Mouse (Mus musculus): ENCODE data around the gene Nek7. TPM values are rescaled to one million over a fixed set of nuclear protein-coding genes. Genes with fewer than 3 reads are reported as not detected.

The Nek7 gene
- polyA plus RNA-seq, 1 experiment from 2014 or later, result 40.3 TPM

DNA sequence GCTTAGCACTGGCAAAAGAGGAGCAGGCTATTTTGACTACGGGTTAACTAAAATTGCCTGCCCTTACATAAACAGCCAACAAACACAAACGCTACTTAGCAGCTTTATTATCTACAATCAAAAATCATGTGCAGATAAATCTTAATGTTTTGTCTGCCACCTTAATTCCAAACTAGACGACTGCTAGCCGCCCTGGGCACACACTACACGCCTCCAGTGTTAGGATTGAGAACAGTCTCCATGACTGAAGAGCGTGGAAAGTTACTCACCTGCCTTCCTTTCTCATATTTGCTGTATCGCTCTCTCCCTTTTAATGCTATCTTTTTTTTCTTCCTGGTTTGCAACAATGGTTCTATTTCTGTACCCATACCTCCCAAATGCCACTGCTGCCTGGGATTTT, 12.1 kb downstream of the Nek7 start:
- no peaks in the 10 kb centered on the region for H3K4me1 ChIP-seq
- no peak for ATAC-seq (ENCODE audit: insufficient number of reproducible peaks, low FRiP score, low TSS enrichment, low read depth)
- H3K27ac ChIP-seq (replicated peaks), result no peak overlapping the region
- H3K36me3 ChIP-seq, result no peaks in the 10 kb centered on the region
- H3K4me3 ChIP-seq (replicated peaks), result no peak overlapping the region
- no peak overlapping the region for H3K4me2 ChIP-seq (replicated peaks)
- 81% methylated on average over 7 of the region's 7 CpGs for WGBS
- H3K27me3 ChIP-seq, result no peaks in the 10 kb centered on the region
- no peaks in the 10 kb centered on the region for H3K9me3 ChIP-seq (replicated peaks)
- no peak overlapping the region for H3K9ac ChIP-seq

- no peak overlapping the region for H3K9ac ChIP-seq
- ATAC-seq (ENCODE audit: insufficient number of reproducible peaks, low FRiP score, low TSS enrichment, low read depth), result no peak
- no peak overlapping the region for H3K4me3 ChIP-seq (replicated peaks)
- H3K27me3 ChIP-seq, result no peaks in the 10 kb centered on the region
- no peaks in the 10 kb centered on the region for H3K9me3 ChIP-seq (replicated peaks)
- no peaks in the 10 kb centered on the region for H3K36me3 ChIP-seq
- no peaks in the 10 kb centered on the region for H3K4me1 ChIP-seq
- 78% methylated on average over 8 of the region's 8 CpGs for WGBS
- H3K27ac ChIP-seq (replicated peaks), result no peak overlapping the region
- H3K4me2 ChIP-seq (replicated peaks), result no peak overlapping the region
These were observed 13.2 kb downstream of the Nek7 start for GRCm38 (mm10) chr1:138606771-138607170.

GRCm38 (mm10) chr1:138604736-138605135, 15.2 kb downstream of the Nek7 start:
- H3K4me2 ChIP-seq (replicated peaks), result no peak overlapping the region
- WGBS, result 80% methylated on average over 2 of the region's 2 CpGs
- no peak for ATAC-seq (ENCODE audit: insufficient number of reproducible peaks, low FRiP score, low TSS enrichment, low read depth)
- H3K36me3 ChIP-seq, result no peaks in the 10 kb centered on the region
- no peak overlapping the region for H3K9ac ChIP-seq
- H3K9me3 ChIP-seq (replicated peaks), result no peaks in the 10 kb centered on the region
- H3K27ac ChIP-seq (replicated peaks), result no peak overlapping the region
- no peaks in the 10 kb centered on the region for H3K4me1 ChIP-seq
- no peak overlapping the region for H3K4me3 ChIP-seq (replicated peaks)
- no peaks in the 10 kb centered on the region for H3K27me3 ChIP-seq

GRCm38 (mm10) chr1:138603974-138604373, 16.0 kb downstream of the Nek7 start:
- no peak for ATAC-seq (ENCODE audit: insufficient number of reproducible peaks, low FRiP score, low TSS enrichment, low read depth)
- Histone ChIP-seq H3K4me1 (no peaks in the 10 kb centered on the region), H3K9me3 (replicated peaks) (no peaks in the 10 kb centered on the region), H3K36me3 (no peaks in the 10 kb centered on the region), H3K27me3 (no peaks in the 10 kb centered on the region), H3K27ac (replicated peaks) (no peak overlapping the region), H3K4me3 (replicated peaks) (no peak overlapping the region), H3K4me2 (replicated peaks) (no peak overlapping the region), H3K9ac (no peak overlapping the region)
- 91% methylated on average over 4 of the region's 4 CpGs for WGBS

GRCm38 (mm10) chr1:138598087-138598486, 21.9 kb downstream of the Nek7 start:
- Histone ChIP-seq H3K36me3 (no peaks in the 10 kb centered on the region; the same call in 1 of the 2 replicates), H3K9me3 (replicated peaks) (no peaks in the 10 kb centered on the region), H3K4me2 (replicated peaks) (no peak overlapping the region), H3K4me3 (replicated peaks) (no peak overlapping the region), H3K27ac (replicated peaks) (no peak overlapping the region), H3K9ac (no peak overlapping the region), H3K27me3 (no peaks in the 10 kb centered on the region), H3K4me1 (0 out of 2 replicates have a peak, but pooled peaks cover 4% of the 10 kb centered on the region)
- WGBS, result 92% methylated on average over 11 of the region's 11 CpGs
- no peak for ATAC-seq (ENCODE audit: insufficient number of reproducible peaks, low FRiP score, low TSS enrichment, low read depth)

GRCm38 (mm10) chr1:138596127-138596706, 23.7 kb downstream of the Nek7 start:
- no peak overlapping the region for H3K9ac ChIP-seq
- WGBS, result 47% methylated on average over 4 of the region's 4 CpGs
- no peaks in the 10 kb centered on the region; the same call in 1 of the 2 replicates for H3K36me3 ChIP-seq
- H3K4me3 ChIP-seq (replicated peaks), result no peak overlapping the region
- ATAC-seq (ENCODE audit: insufficient number of reproducible peaks, low FRiP score, low TSS enrichment, low read depth), result no peak
- H3K9me3 ChIP-seq (replicated peaks), result no peaks in the 10 kb centered on the region
- no peak overlapping the region for H3K4me2 ChIP-seq (replicated peaks)
- no peak overlapping the region for H3K27ac ChIP-seq (replicated peaks)
- no peaks in the 10 kb centered on the region for H3K27me3 ChIP-seq
- 0 out of 2 replicates have a peak, but pooled peaks cover 4% of the 10 kb centered on the region for H3K4me1 ChIP-seq

DNA sequence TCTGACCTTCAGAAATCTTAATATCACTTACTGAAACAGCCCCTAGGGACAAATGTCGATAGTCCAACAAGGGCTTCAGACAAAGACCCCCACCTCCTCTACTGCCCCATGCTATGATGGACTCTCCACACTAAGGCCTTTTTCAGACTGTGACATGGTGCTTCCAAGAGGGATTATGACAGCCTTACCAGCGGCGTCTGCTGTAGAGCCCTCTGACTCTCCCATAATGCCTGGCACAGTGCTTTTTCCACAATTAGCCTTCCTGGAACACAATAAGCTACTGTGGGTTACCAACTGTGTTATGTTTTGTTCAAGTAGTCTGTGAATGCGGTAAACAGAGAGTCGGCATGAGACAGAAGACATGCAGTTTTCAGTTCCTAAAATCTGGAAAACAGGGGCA, 25.0 kb downstream of the Nek7 start:
- no peak for ATAC-seq (ENCODE audit: insufficient number of reproducible peaks, low FRiP score, low TSS enrichment, low read depth)
- H3K9ac ChIP-seq, result no peak overlapping the region

GRCm38 (mm10) chr1:138593922-138594321, 26.0 kb downstream of the Nek7 start:
- Histone ChIP-seq H3K4me2 (replicated peaks) (no peak overlapping the region), H3K36me3 (no peaks in the 10 kb centered on the region; the same call in 1 of the 2 replicates), H3K27me3 (no peaks in the 10 kb centered on the region), H3K4me3 (replicated peaks) (no peak overlapping the region), H3K9ac (no peak overlapping the region), H3K9me3 (replicated peaks) (no peaks in the 10 kb centered on the region), H3K4me1 (0 out of 2 replicates have a peak, but pooled peaks cover 4% of the 10 kb centered on the region), H3K27ac (replicated peaks) (no peak overlapping the region)
- WGBS, result 85% methylated on average over 5 of the region's 5 CpGs
- no peak for ATAC-seq (ENCODE audit: insufficient number of reproducible peaks, low FRiP score, low TSS enrichment, low read depth)

More for the DNA sequence above, 25.0 kb downstream of the Nek7 start:
- Histone ChIP-seq H3K27me3 (no peaks in the 10 kb centered on the region), H3K36me3 (no peaks in the 10 kb centered on the region; the same call in 1 of the 2 replicates), H3K4me2 (replicated peaks) (no peak overlapping the region), H3K9me3 (replicated peaks) (no peaks in the 10 kb centered on the region), H3K27ac (replicated peaks) (no peak overlapping the region), H3K4me3 (replicated peaks) (no peak overlapping the region), H3K4me1 (0 out of 2 replicates have a peak, but pooled peaks cover 4% of the 10 kb centered on the region)
- WGBS, result 77% methylated on average over 5 of the region's 5 CpGs

DNA sequence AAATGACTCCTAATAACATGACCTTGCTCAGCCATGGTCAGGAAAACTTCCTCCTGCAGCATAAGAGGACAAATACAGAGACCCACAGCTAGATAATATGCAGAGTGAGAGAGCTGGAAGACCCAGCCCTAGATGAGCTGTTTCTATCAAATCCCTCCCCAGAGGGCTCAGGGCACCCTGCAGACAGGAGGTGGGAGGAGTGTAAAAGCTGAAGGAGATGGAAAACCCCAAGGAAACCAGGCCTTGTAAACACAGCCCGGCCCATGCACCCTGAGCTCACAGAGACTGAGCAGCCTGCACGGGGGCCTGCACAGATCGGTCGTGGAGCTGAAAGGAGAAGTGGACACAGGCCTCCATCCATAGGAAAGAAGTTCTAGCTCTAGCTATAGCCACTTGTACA, 27.5 kb downstream of the Nek7 start:
- Histone ChIP-seq H3K9ac (no peak overlapping the region), H3K27me3 (no peaks in the 10 kb centered on the region), H3K4me1 (0 out of 2 replicates have a peak, but pooled peaks cover 4% of the 10 kb centered on the region), H3K36me3 (no peaks in the 10 kb centered on the region; the same call in 1 of the 2 replicates), H3K9me3 (replicated peaks) (no peaks in the 10 kb centered on the region), H3K27ac (replicated peaks) (no peak overlapping the region), H3K4me2 (replicated peaks) (no peak overlapping the region), H3K4me3 (replicated peaks) (no peak overlapping the region)
- ATAC-seq (ENCODE audit: insufficient number of reproducible peaks, low FRiP score, low TSS enrichment, low read depth), result no peak
- WGBS, result 89% methylated on average over 4 of the region's 4 CpGs

- no peak overlapping the region for H3K9ac ChIP-seq
- no peak overlapping the region for H3K27ac ChIP-seq (replicated peaks)
- whole genome bisulfite sequencing, result 92% methylated on average over 8 of the region's 8 CpGs
- no peaks in the 10 kb centered on the region for H3K9me3 ChIP-seq (replicated peaks)
- no peaks in the 10 kb centered on the region for H3K4me1 ChIP-seq
- no peak for ATAC-seq (ENCODE audit: insufficient number of reproducible peaks, low FRiP score, low TSS enrichment, low read depth)
- H3K4me3 ChIP-seq (replicated peaks), result no peak overlapping the region
- H3K4me2 ChIP-seq (replicated peaks), result no peak overlapping the region
- no peaks in the 10 kb centered on the region; the same call in 1 of the 2 replicates for H3K36me3 ChIP-seq
- no peaks in the 10 kb centered on the region for H3K27me3 ChIP-seq
These were observed 29.4 kb downstream of the Nek7 start for GRCm38 (mm10) chr1:138590451-138591022.

DNA sequence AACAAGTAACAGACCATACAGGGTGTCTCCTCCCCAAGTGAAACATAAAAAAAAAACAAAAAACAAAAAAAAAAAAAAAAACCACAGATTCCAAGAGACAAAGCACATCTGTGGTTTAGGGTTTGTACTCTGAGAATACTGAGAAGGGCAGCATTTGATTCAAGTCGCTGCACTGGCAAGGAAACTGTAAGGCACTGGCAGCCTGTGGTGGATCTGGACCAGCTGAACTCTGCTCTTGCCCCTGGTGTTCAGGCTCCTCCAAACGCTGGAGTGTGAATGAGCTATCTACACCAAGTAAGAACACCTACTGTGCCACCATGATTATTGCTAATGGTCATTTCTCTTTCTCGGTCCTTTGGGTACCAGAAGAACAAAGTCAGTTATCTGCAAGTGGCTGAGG, 30.8 kb downstream of the Nek7 start:
- Histone ChIP-seq H3K9me3 (replicated peaks) (no peaks in the 10 kb centered on the region), H3K27ac (replicated peaks) (no peak overlapping the region), H3K36me3 (no peaks in the 10 kb centered on the region; the same call in 1 of the 2 replicates), H3K4me2 (replicated peaks) (no peak overlapping the region), H3K27me3 (no peaks in the 10 kb centered on the region), H3K4me1 (no peaks in the 10 kb centered on the region), H3K9ac (no peak overlapping the region), H3K4me3 (replicated peaks) (no peak overlapping the region)
- ATAC-seq (ENCODE audit: insufficient number of reproducible peaks, low FRiP score, low TSS enrichment, low read depth), result no peak
- WGBS, result 58% methylated on average over 3 of the region's 3 CpGs

DNA sequence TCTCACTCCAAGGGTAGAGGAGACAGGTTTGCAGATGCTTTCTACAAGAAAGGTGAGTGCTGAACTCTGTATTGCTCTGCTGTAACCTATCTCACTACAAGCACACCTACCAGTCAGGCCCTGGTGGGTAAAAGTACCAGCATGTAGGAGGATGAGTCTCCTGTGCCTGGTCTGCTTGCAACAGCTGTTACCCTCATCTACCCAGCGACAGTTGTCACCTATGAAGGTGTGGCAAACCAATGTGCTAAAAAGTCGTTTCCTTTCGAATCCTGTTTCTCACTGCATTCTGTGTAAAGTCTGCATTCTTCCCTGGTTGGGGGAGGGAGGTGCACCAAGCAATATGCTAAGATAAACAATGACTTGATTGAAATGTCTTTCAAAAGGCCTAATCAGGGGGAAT, 32.1 kb downstream of the Nek7 start:
- ATAC-seq (ENCODE audit: insufficient number of reproducible peaks, low FRiP score, low TSS enrichment, low read depth), result no peak
- 60% methylated on average over 3 of the region's 3 CpGs for WGBS

More for the DNA sequence above, 32.1 kb downstream of the Nek7 start:
- Histone ChIP-seq H3K4me2 (replicated peaks) (no peak overlapping the region), H3K9ac (no peak overlapping the region), H3K4me1 (no peaks in the 10 kb centered on the region), H3K36me3 (no peaks in the 10 kb centered on the region; the same call in 1 of the 2 replicates), H3K4me3 (replicated peaks) (no peak overlapping the region), H3K9me3 (replicated peaks) (no peaks in the 10 kb centered on the region), H3K27ac (replicated peaks) (no peak overlapping the region), H3K27me3 (no peaks in the 10 kb centered on the region)

All from embryonic facial prominence, embryonic 15.5 days (tissue).